Mouse (Mus musculus) cortical plate, adult 2 months (tissue): ENCODE measurements around the gene Zbtb20.

Source experiments
- CTCF ChIP-seq: fragments of 200-500 bp; IDR thresholded peaks from 2 replicates; pipeline ENCODE4 v1.5.1; 2011; ENCODE audit warnings: mild to moderate bottlenecking, control low read depth, low read length; ENCODE audit not compliant: insufficient read depth; ENCODE audit errors: extremely low read depth
- POLR2A ChIP-seq: fragments of 200-500 bp; IDR thresholded peaks from 2 replicates; pipeline ENCODE4 v1.6.1; 2011; ENCODE audit warnings: mild to moderate bottlenecking, low read length, control low read depth; ENCODE audit not compliant: insufficient read depth; ENCODE audit errors: extremely low read depth

DNA sequence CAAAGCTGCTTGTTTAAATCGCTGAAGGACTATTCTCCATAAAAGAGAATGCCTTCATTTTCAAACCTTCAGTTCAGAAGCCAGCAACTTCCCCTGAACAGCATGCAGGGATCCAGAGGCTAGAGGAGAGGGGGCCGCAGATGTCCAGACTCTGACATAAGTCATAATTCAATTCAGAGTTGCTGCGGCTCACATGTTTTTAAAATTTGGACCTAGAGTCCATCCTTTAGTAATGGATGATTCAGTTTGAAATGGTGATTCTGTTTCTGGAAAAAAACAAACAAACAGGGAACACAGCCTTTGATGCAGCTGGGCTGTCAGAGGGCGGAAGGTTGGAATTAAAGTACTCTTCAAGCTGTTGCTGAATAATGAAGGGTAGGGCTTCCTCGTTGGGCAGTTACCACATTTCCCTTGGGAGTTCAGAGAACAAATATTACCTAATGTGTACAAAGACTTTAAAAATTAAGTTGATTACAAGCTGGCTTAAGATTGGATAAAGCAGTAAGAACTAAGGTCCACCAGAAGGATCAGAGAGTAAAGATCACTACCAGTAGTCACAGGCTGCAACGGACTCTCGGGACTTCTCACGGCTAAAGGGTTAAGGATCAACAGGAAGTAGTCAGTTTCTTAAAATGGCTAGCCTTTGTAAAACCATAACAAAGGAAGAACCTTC is 459.6 kb downstream of the Zbtb20 start:
- TF ChIP-seq CTCF (no peak), POLR2A (no peak)
